In genomic region chr8:70696019-70696885, GRCm38 (mm10) we compare ENCODE assay signal across 8 mouse cellular contexts. TPM values are rescaled to one million over a fixed set of nuclear protein-coding genes. Genes with fewer than 3 reads are reported as not detected.
DNase-seq lines count a peak whose midpoint lies in the region; ATAC-seq lines count a peak whose summit lies in the region.

No protein-coding gene starts in this region.

- H3K36me3 ChIP-seq in lung, embryonic 15.5 days: no peaks in the 10 kb centered on the region

- H3K4me3 ChIP-seq in lung, embryonic 15.5 days: peak overlapping the region; percentile 18

- peak; percentile 60 to 74 for DNase-seq in cerebellum, adult 18-20 months
- DNase-seq in cerebellum, adult 11-12 months: no peak
- peak; percentile 62 to 80 for DNase-seq in cerebellum, postnatal 36 days
- peak; percentile 98 for DNase-seq in heart, adult 11 months
- DNase-seq in kidney, adult 18-20 months: peak; percentile 82
- peak; percentile 74 for DNase-seq in retina, embryonic 14.5 days (ENCODE audit: low spot score)
- peak; percentile 68 for DNase-seq in urinary bladder, postnatal 25 days (ENCODE audit: low spot score)

- ATAC-seq in lung, embryonic 15.5 days (ENCODE audit: borderline replicate concordance, extremely low read depth, low FRiP score, low TSS enrichment): no peak

- H3K9me3 ChIP-seq in lung, embryonic 15.5 days: no peaks in the 10 kb centered on the region

- WGBS in lung, embryonic 15.5 days: 4% methylated on average over 31 of the region's 31 CpGs

- H3K27me3 ChIP-seq in lung, embryonic 15.5 days: no peaks in the 10 kb centered on the region

- peaks cover 58% of the 10 kb centered on the region for H3K4me1 ChIP-seq in lung, embryonic 15.5 days

- H3K4me2 ChIP-seq in lung, embryonic 15.5 days: peak overlapping the region; percentile 58

- H3K9ac ChIP-seq in lung, embryonic 15.5 days: peak overlapping the region; percentile 35; the same call in 1 of the 2 replicates

- peak overlapping the region; percentile 91 for H3K27ac ChIP-seq in lung, embryonic 15.5 days

RNA-seq across cellular contexts. Expression of gene Jund, which starts 2.5 kb away (rescaled TPM):
- 49.7 TPM in 2 replicates for polyA plus RNA-seq in lung, embryonic 15.5 days (2015; fragmentation: Nextera tagmentation; extraction: Ambion mirVana)

RNA-seq across cellular contexts. Expression of gene Iqcn, which starts 7.0 kb away (rescaled TPM):
- polyA plus RNA-seq in lung, embryonic 15.5 days (2015; fragmentation: Nextera tagmentation; extraction: Ambion mirVana): 0.02 TPM in 1 of 2 replicates, not detected in the other

RNA-seq across cellular contexts. Expression of gene Gm3336, which starts 22.1 kb away (rescaled TPM):
- polyA plus RNA-seq in lung, embryonic 15.5 days (2015; fragmentation: Nextera tagmentation; extraction: Ambion mirVana): not detected in 2 replicates

RNA-seq across cellular contexts. Expression of gene Lsm4, which starts 23.2 kb away (rescaled TPM):
- 268 and 320 TPM in 2 replicates for polyA plus RNA-seq in lung, embryonic 15.5 days (2015; fragmentation: Nextera tagmentation; extraction: Ambion mirVana)

RNA-seq across cellular contexts. Expression of gene Pde4c, which starts 27.3 kb away (rescaled TPM):
- 0.08 and 0.16 TPM in 2 replicates for polyA plus RNA-seq in lung, embryonic 15.5 days (2015; fragmentation: Nextera tagmentation; extraction: Ambion mirVana)
